8 mouse cellular contexts compared by ENCODE assay signal in genomic region chr19:3623824-3624223, GRCm38 (mm10). TPM values are rescaled to one million over a fixed set of nuclear protein-coding genes. Genes with fewer than 3 reads are reported as not detected.
DNase-seq lines count a peak whose midpoint lies in the region; ATAC-seq and TF ChIP-seq lines count a peak whose summit lies in the region.

No protein-coding gene starts in this region.

- no peak for ATAC-seq in CD4-positive, CD25-positive, alpha-beta regulatory T cell, adult 4 months
- 0 out of 2 replicates have a peak, but pooled peaks have one; percentile 40 for ATAC-seq in embryonic facial prominence, embryonic 11.5 days (replicated peaks; ENCODE audit: insufficient number of reproducible peaks, low FRiP score, low TSS enrichment, low read depth)
- peak; percentile 58; the same call in 1 of the 2 replicates for ATAC-seq in liver, postnatal 0 days

- H3K27ac ChIP-seq in embryonic facial prominence, embryonic 11.5 days (replicated peaks; ENCODE audit: low read depth, low read length), result no peak overlapping the region
- H3K27ac ChIP-seq in liver, postnatal 0 days (ENCODE audit: low read depth), result no peak overlapping the region

- peaks cover 32% of the 10 kb centered on the region for H3K36me3 ChIP-seq in embryonic facial prominence, embryonic 11.5 days (replicated peaks; ENCODE audit: control insufficient read depth, insufficient read depth, low read depth, low read length)
- peaks cover 56% of the 10 kb centered on the region for H3K36me3 ChIP-seq in liver, postnatal 0 days (replicated peaks; ENCODE audit: insufficient read depth, low read length)

- H3K4me1 ChIP-seq in embryonic facial prominence, embryonic 11.5 days (ENCODE audit: control insufficient read depth, insufficient read depth, low read length), result no peaks in the 10 kb centered on the region
- H3K4me1 ChIP-seq in liver, postnatal 0 days (ENCODE audit: insufficient read depth), result no peaks in the 10 kb centered on the region

- no peaks in the 10 kb centered on the region for H3K27me3 ChIP-seq in embryonic facial prominence, embryonic 11.5 days (ENCODE audit: control insufficient read depth, insufficient read depth, low read length)
- H3K27me3 ChIP-seq in liver, postnatal 0 days (ENCODE audit: insufficient read depth, low read length), result no peaks in the 10 kb centered on the region

- DNase-seq in CD4-positive, CD25-positive, alpha-beta regulatory T cell, adult 2 months (ENCODE audit: low read depth, low spot score), result peak; percentile 71
- DNase-seq in right cerebral cortex, postnatal 14 days, result peak; percentile 40
- DNase-seq in right cerebral cortex, postnatal 36 days (ENCODE audit: low spot score in 2 of 2), result no peak
- DNase-seq in embryonic facial prominence, embryonic 11.5 days (ENCODE audit: low spot score), result peak; percentile 65
- peak; percentile 82 for DNase-seq in kidney, adult 18-20 months
- peak; percentile 74 for DNase-seq in liver, postnatal 0 days
- DNase-seq in spleen, postnatal 10 days (ENCODE audit: low spot score in 2 of 2), result peak; percentile 20 to 64

- peak; percentile 79 for TF ChIP-seq CTCF in liver, postnatal 0 days (IDR thresholded peaks at IDR 0.05; ENCODE audit: low read depth)

- no peak overlapping the region for H3K4me2 ChIP-seq in embryonic facial prominence, embryonic 11.5 days (ENCODE audit: low read depth, low read length)
- H3K4me2 ChIP-seq in liver, postnatal 0 days (ENCODE audit: low read depth, low read length), result no peak overlapping the region

- no peak for TF ChIP-seq EP300 in liver, postnatal 0 days (IDR thresholded peaks at IDR 0.05; ENCODE audit: low read depth)

- no peaks in the 10 kb centered on the region for H3K9me3 ChIP-seq in embryonic facial prominence, embryonic 11.5 days (replicated peaks; ENCODE audit: control insufficient read depth, low read length)
- H3K9me3 ChIP-seq in liver, postnatal 0 days (ENCODE audit: low read length), result no peaks in the 10 kb centered on the region

- no peak overlapping the region for H3K4me3 ChIP-seq in embryonic facial prominence, embryonic 11.5 days (ENCODE audit: low read depth, low read length)
- H3K4me3 ChIP-seq in liver, postnatal 0 days (ENCODE audit: low read depth, low read length), result no peak overlapping the region

- H3K9ac ChIP-seq in embryonic facial prominence, embryonic 11.5 days (replicated peaks; ENCODE audit: low read length), result no peak overlapping the region
- no peak overlapping the region for H3K9ac ChIP-seq in liver, postnatal 0 days (replicated peaks)

- 71% methylated on average over 5 of the region's 5 CpGs for WGBS in embryonic facial prominence, embryonic 11.5 days
- 68% methylated on average over 5 of the region's 5 CpGs for WGBS in liver, postnatal 0 days (ENCODE audit: insufficient replicate concordance)

RNA-seq across cellular contexts. Expression of gene Ppp6r3, which starts 48.3 kb away (rescaled TPM):
- polyA plus RNA-seq in CD4-positive, CD25-positive, alpha-beta regulatory T cell, adult 4 months (2017; shearing (Covaris generic)), result 10 to 100 TPM; 73.5 to 93.5 TPM
- 72.2 and 83.2 TPM in 2 replicates for polyA plus RNA-seq in embryonic facial prominence, embryonic 11.5 days (2014; fragmentation: Nextera tagmentation; extraction: Ambion mirVana)
- 14.5 and 16.4 TPM in 2 replicates for polyA plus RNA-seq in liver, postnatal 0 days (2015; fragmentation: Nextera tagmentation; extraction: Ambion mirVana)

Comparison
In these comparisons a context has a peak if more than half of its experiments do, and no peak if none do; other contexts are left out.
1. DNase-seq: peak in CD4-positive, CD25-positive, alpha-beta regulatory T cell, adult 2 months (single experiment), right cerebral cortex, postnatal 14 days (single experiment), embryonic facial prominence, embryonic 11.5 days (single experiment), kidney, adult 18-20 months (single experiment), liver, postnatal 0 days (single experiment) and spleen, postnatal 10 days (2 of 2); none in right cerebral cortex, postnatal 36 days (0 of 2).